Mouse (Mus musculus) spleen, adult 12 weeks (tissue): ENCODE measurements around the gene Itih4.

ENCODE experiments used
- DNase-seq: peaks from one replicate; pipeline ENCODE4 v3.0.0; 2022; ENCODE audit warnings: low spot score

Gene Itih4

DNA sequence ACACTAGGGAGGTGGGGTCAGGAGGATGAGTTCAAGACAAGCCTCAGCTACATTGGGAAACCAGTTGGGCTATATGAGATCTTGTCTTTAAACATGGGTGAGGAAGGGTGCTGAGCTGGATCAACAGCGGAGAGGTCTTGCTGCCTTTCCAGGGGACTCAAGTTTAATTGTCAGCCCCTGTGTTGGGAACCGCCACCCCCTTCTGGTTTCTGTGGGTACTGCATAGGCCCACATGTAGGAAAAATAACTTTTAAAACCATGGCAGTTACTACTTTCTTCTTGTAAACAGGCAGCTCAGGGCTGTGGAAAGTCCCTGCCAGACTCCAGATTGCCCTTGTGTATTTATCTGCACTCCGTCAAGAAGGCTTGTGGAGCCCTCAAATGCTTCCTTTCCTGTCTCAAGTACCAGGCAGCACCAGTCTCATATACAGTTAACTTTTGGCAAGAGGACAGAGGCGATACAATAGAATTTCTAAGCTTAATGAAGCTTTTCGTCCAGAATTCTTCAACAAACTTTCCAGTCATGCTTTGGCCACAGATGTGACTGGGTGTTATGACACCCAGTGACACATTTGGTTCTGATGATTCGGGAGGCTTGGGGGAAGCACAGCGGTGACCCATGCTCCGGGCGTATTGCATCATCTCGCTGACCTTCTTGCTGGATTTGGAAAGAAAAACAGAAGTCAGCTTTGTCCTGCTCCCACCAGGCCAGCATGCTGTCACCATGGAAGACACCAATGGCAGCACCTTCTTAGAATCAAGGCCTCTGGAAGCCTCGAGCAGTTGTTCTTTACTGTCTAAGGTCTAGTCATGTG lies 57.8 kb downstream of the Itih4 start:
- DNase-seq = peak; percentile 6

- no peak for DNase-seq
These were observed 58.5 kb downstream of the Itih4 start for GRCm38 (mm10) chr14:30944745-30945144.

DNA sequence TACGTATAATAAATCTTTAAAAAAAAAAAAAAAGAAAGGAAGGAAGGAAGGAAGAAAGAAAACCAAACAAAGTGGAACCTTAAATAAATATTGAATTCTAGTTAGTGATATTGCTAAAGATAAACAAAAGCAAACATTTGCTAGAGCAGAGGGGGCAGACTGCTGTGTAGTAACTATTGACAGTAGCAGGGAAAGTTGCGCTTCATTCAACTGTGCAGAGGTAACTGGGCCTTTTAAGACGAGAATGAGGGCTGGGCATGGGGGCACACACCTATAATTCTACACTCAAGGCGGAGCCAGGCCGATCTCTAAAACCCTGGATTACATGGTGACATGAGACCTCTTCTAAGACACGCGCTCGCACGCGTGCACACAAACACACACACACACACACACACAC lies 63.7 kb downstream of the Itih4 start:
- DNase-seq = no peak

- peak; percentile 87 for DNase-seq
These were observed 65.0 kb downstream of the Itih4 start, which contains the start of gene Nek4 for GRCm38 (mm10) chr14:30951154-30951825. Nek4 (plus strand) TSS chr14:30951377.
